Mouse (Mus musculus): ENCODE data around the gene Wipi1.

GRCm38 (mm10) chr11:109559241-109559640, 52.5 kb downstream of the Wipi1 start:
- TF ChIP-seq MYOD1 (IDR thresholded peaks at IDR 0.05; ENCODE audit: control insufficient read depth in 1 of 3, insufficient read length in 2 of 3, low read depth in 2 of 3) = no peak
- TF ChIP-seq POLR2A (IDR thresholded peaks at IDR 0.05; ENCODE audit: insufficient read length, low read depth) = no peak
